In genomic region chr13:117185329-117185728, GRCm38 (mm10) we compare ENCODE assay signal across 24 mouse cellular contexts. TPM values are rescaled to one million over a fixed set of nuclear protein-coding genes. Genes with fewer than 3 reads are reported as not detected.
"Had no signal": no experiment of that assay in that cellular context is flagged by ENCODE, and none has a peak within 500 bp of the region (broad histone marks: within the 10 kb centered on the region; RNA-seq: fewer than 3 reads in every experiment).

No protein-coding gene starts in this region.

- ATAC-seq: liver, embryonic 12.5 days had no signal

- H3K4me2 ChIP-seq: kidney, embryonic 15.5 days; limb, embryonic 13.5 days; liver, embryonic 12.5 days; liver, embryonic 15.5 days; lung, embryonic 15.5 days; neural tube, embryonic 12.5 days; neural tube, embryonic 15.5 days had no signal

- H3K4me3 ChIP-seq: kidney, embryonic 15.5 days; limb, embryonic 10.5 days; limb, embryonic 13.5 days; liver, embryonic 12.5 days; liver, embryonic 15.5 days; lung, embryonic 15.5 days; neural tube, embryonic 12.5 days; neural tube, embryonic 15.5 days had no signal

- H3K27me3 ChIP-seq: kidney, embryonic 15.5 days; limb, embryonic 13.5 days; liver, embryonic 12.5 days; liver, embryonic 15.5 days; lung, embryonic 15.5 days; neural tube, embryonic 12.5 days; neural tube, embryonic 15.5 days had no signal

- H3K27ac ChIP-seq: kidney, embryonic 15.5 days; limb, embryonic 10.5 days; limb, embryonic 13.5 days; liver, embryonic 12.5 days; liver, embryonic 15.5 days; lung, embryonic 15.5 days; neural tube, embryonic 12.5 days; neural tube, embryonic 15.5 days; stomach, postnatal 0 days had no signal

- H3K9me3 ChIP-seq: kidney, embryonic 15.5 days; limb, embryonic 10.5 days; limb, embryonic 13.5 days; liver, embryonic 12.5 days; liver, embryonic 15.5 days; lung, embryonic 15.5 days; neural tube, embryonic 12.5 days; neural tube, embryonic 15.5 days had no signal

- H3K36me3 ChIP-seq: kidney, embryonic 15.5 days; limb, embryonic 10.5 days; limb, embryonic 13.5 days; liver, embryonic 12.5 days; liver, embryonic 15.5 days; lung, embryonic 15.5 days; neural tube, embryonic 12.5 days; neural tube, embryonic 15.5 days had no signal

- H3K4me1 ChIP-seq: kidney, embryonic 15.5 days; limb, embryonic 10.5 days; limb, embryonic 13.5 days; liver, embryonic 12.5 days; liver, embryonic 15.5 days; lung, embryonic 15.5 days; neural tube, embryonic 12.5 days; neural tube, embryonic 15.5 days had no signal

- H3K9ac ChIP-seq: kidney, embryonic 15.5 days; limb, embryonic 13.5 days; liver, embryonic 12.5 days; liver, embryonic 15.5 days; lung, embryonic 15.5 days; neural tube, embryonic 12.5 days; neural tube, embryonic 15.5 days had no signal

- DNase-seq: kidney, adult 11 months; kidney, adult 8-10 months; kidney, postnatal 10 days; kidney, postnatal 36 days; liver; lung, adult 18-20 months; lung, postnatal 10 days; lung, postnatal 4 days; right cerebral cortex, adult 18-20 months; right cerebral cortex, postnatal 14 days; right cerebral cortex, postnatal 4 days; thymus, adult 2 months; thymus, postnatal 14 days; thymus, postnatal 4 days had no signal

RNA-seq across cellular contexts. Expression of gene Gm17509, which starts 35.5 kb away (rescaled TPM):
- total RNA-seq: megakaryocyte-erythroid progenitor cell, adult 5-6 weeks had no signal
- polyA plus RNA-seq: lung, embryonic 15.5 days; stomach, postnatal 0 days had no signal
